Mouse (Mus musculus): ENCODE measurements around the gene Thsd4. TPM values are rescaled to one million over a fixed set of nuclear protein-coding genes. Genes with fewer than 3 reads are reported as not detected.

The Thsd4 gene
- polyA plus RNA-seq, 1 experiment from 2014 or later = 9.4 TPM

DNA sequence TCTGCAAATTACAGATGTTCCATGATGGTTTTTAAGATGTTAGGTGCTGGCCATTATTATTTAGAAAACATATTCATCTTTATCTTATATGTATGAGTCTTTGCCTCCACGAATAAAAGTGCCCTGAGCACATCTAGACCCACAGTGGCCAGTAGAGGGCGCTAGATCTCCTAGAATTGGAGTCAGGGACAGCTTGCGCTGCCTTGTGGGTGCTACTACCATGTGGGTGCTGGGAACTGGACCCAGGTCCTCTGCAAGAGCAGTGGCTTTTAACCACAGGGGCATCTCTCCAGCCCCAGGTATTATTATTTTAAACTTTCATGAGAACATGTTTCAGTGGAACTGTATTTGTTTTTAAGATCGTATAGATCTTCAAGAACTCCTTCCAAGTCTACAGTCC lies 469.4 kb downstream of the Thsd4 start:
- Histone ChIP-seq H3K36me3 (replicated peaks) (no peaks in the 10 kb centered on the region), H3K4me2 (no peak overlapping the region), H3K27ac (no peak overlapping the region), H3K27me3 (no peaks in the 10 kb centered on the region), H3K4me1 (no peaks in the 10 kb centered on the region), H3K9ac (no peak overlapping the region), H3K9me3 (no peaks in the 10 kb centered on the region), H3K4me3 (replicated peaks) (no peak overlapping the region)
- WGBS = 77% methylated on average over 4 of the region's 4 CpGs
- no peak for ATAC-seq (ENCODE audit: low FRiP score)

DNA sequence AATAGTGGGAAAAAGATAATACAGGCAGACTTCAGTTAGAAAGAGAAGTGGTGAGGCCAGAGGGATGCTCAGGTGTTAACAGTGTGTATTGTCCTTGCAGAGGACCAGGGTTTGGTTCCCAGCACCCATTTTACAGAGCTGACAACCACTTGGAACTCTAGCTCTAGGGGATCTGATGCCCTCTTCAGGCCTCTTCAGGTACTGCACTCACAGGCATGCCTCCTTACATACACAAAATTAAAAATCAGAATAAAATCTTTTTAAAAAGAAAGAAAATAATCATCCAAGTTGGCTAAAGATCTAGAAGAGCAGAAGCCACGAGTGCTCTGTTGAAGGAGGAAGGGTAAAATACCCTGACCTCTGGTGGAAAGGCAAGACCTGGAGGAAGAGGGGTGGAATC lies 478.7 kb downstream of the Thsd4 start:
- no peak overlapping the region for H3K4me2 ChIP-seq
- peaks cover 4% of the 10 kb centered on the region; the same call in 1 of the 2 replicates for H3K9me3 ChIP-seq
- H3K27me3 ChIP-seq = no peaks in the 10 kb centered on the region
- H3K9ac ChIP-seq = no peak overlapping the region
- ATAC-seq (ENCODE audit: low FRiP score) = no peak
- no peak overlapping the region for H3K27ac ChIP-seq
- H3K36me3 ChIP-seq (replicated peaks) = no peaks in the 10 kb centered on the region
- no peak overlapping the region for H3K4me3 ChIP-seq (replicated peaks)
- 77% methylated on average over 1 of the region's 1 CpGs for WGBS
- H3K4me1 ChIP-seq = no peaks in the 10 kb centered on the region

DNA sequence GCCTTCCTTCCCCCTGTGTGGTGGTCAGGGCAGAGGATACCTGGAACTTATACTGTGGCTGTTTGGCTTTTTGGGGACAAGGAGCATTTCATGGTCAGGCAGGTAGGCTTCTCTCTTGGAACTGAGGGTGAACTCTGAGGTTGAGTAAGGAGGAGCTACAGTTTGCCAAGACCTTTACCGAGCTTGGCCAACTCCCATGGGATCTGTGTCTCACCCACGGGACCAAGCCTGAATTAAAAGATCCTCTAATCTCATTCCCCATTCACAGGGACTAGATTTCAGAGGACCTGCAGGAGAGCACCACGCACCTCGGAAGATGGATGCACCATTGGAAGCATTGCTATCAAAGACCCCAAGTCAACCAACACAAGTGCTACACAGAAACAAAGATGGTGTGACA lies 487.0 kb downstream of the Thsd4 start:
- 85% methylated on average over 4 of the region's 4 CpGs for WGBS
- H3K4me1 ChIP-seq = no peaks in the 10 kb centered on the region
- H3K36me3 ChIP-seq (replicated peaks) = no peaks in the 10 kb centered on the region
- H3K9me3 ChIP-seq = no peaks in the 10 kb centered on the region
- H3K9ac ChIP-seq = no peak overlapping the region
- no peak for ATAC-seq (ENCODE audit: low FRiP score)
- H3K4me3 ChIP-seq (replicated peaks) = no peak overlapping the region
- no peak overlapping the region for H3K27ac ChIP-seq
- H3K4me2 ChIP-seq = no peak overlapping the region
- H3K27me3 ChIP-seq = no peaks in the 10 kb centered on the region

DNA sequence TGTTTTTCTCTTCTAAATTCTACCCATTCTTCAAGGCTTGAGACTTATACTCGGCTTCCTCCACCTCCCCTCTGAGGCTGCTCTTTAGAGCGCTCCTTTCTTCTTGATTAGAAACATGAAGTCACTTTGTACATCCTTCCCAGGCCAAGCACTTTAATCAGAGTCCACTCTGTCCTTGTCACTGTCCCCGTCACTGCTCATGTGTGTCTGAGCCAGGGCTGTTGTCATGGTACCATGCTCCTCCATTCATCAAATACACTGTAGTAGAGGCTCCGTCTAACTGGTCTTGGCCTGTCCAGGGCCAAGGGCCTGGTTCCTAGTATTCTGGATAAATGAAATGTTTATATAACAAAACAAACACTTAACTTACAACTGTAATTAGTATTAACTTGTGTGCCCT lies 494.6 kb downstream of the Thsd4 start:
- H3K27me3 ChIP-seq = no peaks in the 10 kb centered on the region
- 86% methylated on average over 4 of the region's 4 CpGs for WGBS
- peaks cover 20% of the 10 kb centered on the region for H3K4me1 ChIP-seq
- H3K27ac ChIP-seq = no peak overlapping the region
- H3K9me3 ChIP-seq = no peaks in the 10 kb centered on the region
- H3K9ac ChIP-seq = no peak overlapping the region
- no peak overlapping the region for H3K4me2 ChIP-seq
- no peaks in the 10 kb centered on the region for H3K36me3 ChIP-seq (replicated peaks)
- ATAC-seq (ENCODE audit: low FRiP score) = no peak
- no peak overlapping the region for H3K4me3 ChIP-seq (replicated peaks)

DNA sequence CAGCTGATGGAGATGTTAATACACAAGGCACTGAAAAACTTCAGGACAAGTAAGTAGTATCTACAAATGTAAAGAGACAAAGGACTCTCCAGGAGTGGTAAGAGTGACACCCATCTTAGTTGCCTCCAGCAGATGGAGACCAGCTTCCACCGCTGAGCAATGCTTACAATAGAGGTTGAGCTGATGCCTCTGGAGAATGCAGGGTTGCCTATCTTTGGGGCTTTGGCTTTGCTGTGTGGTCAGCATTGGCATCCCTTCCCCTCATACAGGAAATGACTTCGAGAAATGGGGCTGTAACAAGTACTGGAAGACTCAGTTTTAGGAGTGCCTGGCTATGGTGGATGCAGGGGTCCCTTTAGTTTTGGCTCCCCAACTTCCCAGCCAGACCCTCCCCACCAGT lies 495.1 kb downstream of the Thsd4 start:
- Histone ChIP-seq H3K27ac (no peak overlapping the region), H3K4me1 (peaks cover 20% of the 10 kb centered on the region), H3K27me3 (no peaks in the 10 kb centered on the region), H3K4me3 (replicated peaks) (no peak overlapping the region), H3K4me2 (no peak overlapping the region), H3K9ac (no peak overlapping the region), H3K9me3 (no peaks in the 10 kb centered on the region), H3K36me3 (replicated peaks) (no peaks in the 10 kb centered on the region)
- ATAC-seq (ENCODE audit: low FRiP score) = no peak
- 100% methylated on average over 2 of the region's 2 CpGs for WGBS

DNA sequence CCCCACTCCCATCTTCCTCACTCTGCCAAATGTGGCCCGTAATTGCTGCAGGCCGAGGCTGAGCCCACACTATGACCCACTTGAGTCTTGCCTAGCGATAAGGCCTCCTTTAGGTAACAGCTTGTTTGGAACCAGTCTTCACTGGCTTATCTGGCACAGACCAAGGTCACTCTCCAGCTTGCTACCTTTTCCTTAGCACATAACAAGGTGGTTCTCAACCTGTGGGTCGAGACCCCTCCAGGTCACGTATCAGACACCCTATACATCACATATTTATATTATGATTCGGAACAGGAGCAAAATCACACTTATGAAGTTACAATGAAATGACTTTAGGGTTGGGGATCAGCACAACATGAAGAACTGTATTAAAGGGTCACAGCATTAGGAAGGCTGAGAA lies 495.9 kb downstream of the Thsd4 start:
- Histone ChIP-seq H3K36me3 (replicated peaks) (no peaks in the 10 kb centered on the region), H3K4me1 (peaks cover 20% of the 10 kb centered on the region), H3K9me3 (no peaks in the 10 kb centered on the region), H3K9ac (no peak overlapping the region), H3K27ac (no peak overlapping the region), H3K4me3 (replicated peaks) (no peak overlapping the region), H3K27me3 (no peaks in the 10 kb centered on the region), H3K4me2 (no peak overlapping the region)
- ATAC-seq (ENCODE audit: low FRiP score) = no peak
- 92% methylated on average over 6 of the region's 6 CpGs for WGBS

DNA sequence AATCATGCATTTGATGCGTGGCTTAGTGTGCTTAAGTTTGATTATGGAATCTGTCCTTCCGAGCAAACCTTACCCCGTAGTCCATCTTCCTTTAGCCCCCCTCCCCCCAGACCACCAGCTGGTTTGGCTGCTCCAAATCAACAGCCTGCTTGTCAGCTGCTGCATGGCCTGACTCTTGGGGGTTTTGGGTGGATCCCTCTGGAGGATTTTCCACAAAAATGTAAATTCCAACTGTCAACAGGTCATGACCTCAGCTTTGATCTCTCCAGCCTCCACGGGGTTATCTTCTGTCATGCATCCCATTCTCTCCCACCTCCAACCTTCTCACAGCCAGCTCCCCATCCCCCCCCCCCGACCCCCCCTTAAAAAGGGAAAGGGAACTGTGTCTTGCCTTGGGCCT lies 496.9 kb downstream of the Thsd4 start:
- no peaks in the 10 kb centered on the region for H3K27me3 ChIP-seq
- no peak overlapping the region for H3K4me3 ChIP-seq (replicated peaks)
- no peak overlapping the region for H3K27ac ChIP-seq
- no peaks in the 10 kb centered on the region for H3K9me3 ChIP-seq
- H3K4me1 ChIP-seq = peaks cover 20% of the 10 kb centered on the region
- 10% methylated on average over 4 of the region's 5 CpGs for WGBS
- H3K4me2 ChIP-seq = no peak overlapping the region
- ATAC-seq (ENCODE audit: low FRiP score) = no peak
- no peak overlapping the region for H3K9ac ChIP-seq
- H3K36me3 ChIP-seq (replicated peaks) = no peaks in the 10 kb centered on the region

DNA sequence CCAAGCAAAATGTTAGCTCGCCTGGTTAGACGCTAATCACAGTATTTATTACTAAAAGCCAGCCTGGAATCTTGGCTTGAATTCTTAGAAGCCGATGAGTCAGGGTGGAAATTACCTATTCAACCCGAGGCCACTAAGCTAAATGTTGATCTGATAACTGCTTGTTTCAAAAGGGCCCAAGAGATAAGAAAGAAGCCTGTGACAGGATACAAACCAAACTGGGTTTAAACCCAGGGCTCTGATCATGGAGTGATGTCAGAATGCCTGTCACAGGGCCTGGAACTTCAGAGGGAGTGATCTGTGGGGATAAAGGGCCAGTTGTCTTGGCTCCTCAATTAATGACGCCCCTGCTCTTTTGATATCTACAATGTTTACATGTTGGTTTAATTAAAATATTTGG lies 497.3 kb downstream of the Thsd4 start:
- Histone ChIP-seq H3K27me3 (no peaks in the 10 kb centered on the region), H3K9ac (no peak overlapping the region), H3K36me3 (replicated peaks) (no peaks in the 10 kb centered on the region), H3K4me2 (no peak overlapping the region), H3K4me1 (peaks cover 20% of the 10 kb centered on the region), H3K9me3 (no peaks in the 10 kb centered on the region), H3K4me3 (replicated peaks) (no peak overlapping the region), H3K27ac (no peak overlapping the region)
- WGBS = 30% methylated on average over 5 of the region's 5 CpGs
- ATAC-seq (ENCODE audit: low FRiP score) = no peak

DNA sequence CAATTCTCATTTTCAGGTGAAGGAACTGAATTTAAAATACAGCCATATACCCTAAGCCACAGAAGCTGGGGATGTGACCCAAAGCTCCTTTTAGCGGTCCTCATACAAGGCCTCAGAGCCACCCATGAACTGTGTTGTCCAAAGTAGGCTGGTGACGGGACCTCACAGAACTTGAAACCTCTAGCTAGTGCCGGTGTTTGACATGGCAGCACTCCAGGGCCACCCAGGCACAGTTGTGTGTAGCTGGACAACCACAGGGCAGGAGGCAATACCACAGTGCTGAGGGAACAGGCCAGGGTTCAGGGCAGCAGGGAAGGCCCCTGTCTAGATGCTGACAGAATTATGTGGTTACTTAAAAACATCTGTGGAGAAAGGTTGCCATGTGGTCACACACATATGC lies 499.5 kb downstream of the Thsd4 start:
- Histone ChIP-seq H3K36me3 (replicated peaks) (no peaks in the 10 kb centered on the region), H3K4me3 (replicated peaks) (no peak overlapping the region), H3K4me1 (peaks cover 16% of the 10 kb centered on the region), H3K27ac (no peak overlapping the region), H3K9ac (no peak overlapping the region), H3K27me3 (no peaks in the 10 kb centered on the region), H3K4me2 (no peak overlapping the region), H3K9me3 (no peaks in the 10 kb centered on the region)
- WGBS = 90% methylated on average over 3 of the region's 3 CpGs
- ATAC-seq (ENCODE audit: low FRiP score) = no peak

DNA sequence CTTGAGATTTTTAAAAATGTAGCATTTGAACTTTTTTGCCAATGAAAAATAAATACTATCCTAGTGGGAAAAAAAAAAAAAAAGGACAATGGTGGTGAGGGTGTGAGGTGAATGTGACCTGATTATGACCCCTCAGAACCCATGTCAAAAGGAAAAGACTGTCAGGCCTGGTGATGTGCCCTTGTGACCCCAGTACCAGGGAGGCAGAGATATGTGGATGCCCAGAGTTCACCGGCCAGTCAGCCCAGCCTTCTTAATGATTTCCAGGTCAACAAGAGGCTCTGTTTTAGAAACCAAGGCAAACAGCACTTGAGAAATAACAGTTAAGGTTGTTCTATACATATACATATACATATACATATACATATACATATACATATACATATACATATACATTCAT lies 501.4 kb downstream of the Thsd4 start:
- no peaks in the 10 kb centered on the region for H3K27me3 ChIP-seq
- peaks cover 12% of the 10 kb centered on the region for H3K4me1 ChIP-seq
- H3K4me2 ChIP-seq = no peak overlapping the region
- no peak for ATAC-seq (ENCODE audit: low FRiP score)
- 78% methylated on average over 1 of the region's 1 CpGs for WGBS
- no peaks in the 10 kb centered on the region for H3K9me3 ChIP-seq
- no peak overlapping the region for H3K4me3 ChIP-seq (replicated peaks)
- H3K9ac ChIP-seq = no peak overlapping the region
- H3K36me3 ChIP-seq (replicated peaks) = no peaks in the 10 kb centered on the region
- no peak overlapping the region for H3K27ac ChIP-seq

DNA sequence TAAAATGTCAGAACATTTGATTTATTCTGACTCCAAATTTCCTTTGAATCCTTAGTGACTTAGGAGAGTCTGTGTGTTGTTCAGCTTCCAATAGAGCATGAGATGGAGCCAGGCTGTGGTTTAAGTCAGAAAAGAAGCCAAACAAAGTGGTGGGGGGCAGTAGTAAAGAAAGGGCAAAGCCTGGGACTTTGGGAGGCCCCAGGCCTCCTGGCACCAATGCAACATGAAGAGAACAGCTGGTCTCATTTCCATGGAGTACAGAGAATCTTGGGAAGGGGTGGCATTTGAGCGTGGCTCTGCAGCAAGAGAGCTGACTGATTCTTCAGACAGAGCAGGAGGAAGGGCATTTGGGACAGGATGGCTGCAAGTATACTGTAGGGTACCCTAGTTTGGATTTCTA lies 511.6 kb downstream of the Thsd4 start:
- 74% methylated on average over 1 of the region's 1 CpGs for WGBS
- no peaks in the 10 kb centered on the region for H3K9me3 ChIP-seq
- no peaks in the 10 kb centered on the region for H3K27me3 ChIP-seq
- no peak overlapping the region for H3K4me2 ChIP-seq
- peaks cover 3% of the 10 kb centered on the region; the same call in 1 of the 2 replicates for H3K4me1 ChIP-seq
- ATAC-seq (ENCODE audit: low FRiP score) = no peak
- no peak overlapping the region for H3K9ac ChIP-seq
- H3K27ac ChIP-seq = no peak overlapping the region
- H3K4me3 ChIP-seq (replicated peaks) = no peak overlapping the region
- H3K36me3 ChIP-seq (replicated peaks) = no peaks in the 10 kb centered on the region

DNA sequence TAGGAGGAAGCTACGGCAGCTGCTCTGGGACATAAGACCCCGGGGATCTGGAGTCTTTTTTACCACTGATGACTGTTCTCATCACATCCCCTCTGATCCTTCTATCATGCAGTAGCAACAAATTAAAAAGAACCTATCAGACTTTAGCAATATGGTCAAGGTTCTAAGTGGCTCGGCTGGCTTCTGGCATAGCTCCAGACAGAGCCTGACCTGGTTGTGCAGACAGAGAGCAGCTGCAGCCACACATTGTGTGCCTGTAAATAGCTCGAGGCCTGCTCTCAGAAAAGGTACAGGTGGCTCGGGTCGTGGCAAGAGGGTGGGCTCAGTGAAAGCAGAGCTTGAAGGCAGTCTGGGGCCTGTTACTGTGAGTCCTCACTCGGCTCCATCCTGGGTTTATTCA lies 512.9 kb downstream of the Thsd4 start:
- Histone ChIP-seq H3K4me3 (replicated peaks) (no peak overlapping the region), H3K27ac (no peak overlapping the region), H3K36me3 (replicated peaks) (no peaks in the 10 kb centered on the region), H3K4me1 (peaks cover 3% of the 10 kb centered on the region; the same call in 1 of the 2 replicates), H3K27me3 (no peaks in the 10 kb centered on the region), H3K9me3 (no peaks in the 10 kb centered on the region), H3K9ac (no peak overlapping the region), H3K4me2 (no peak overlapping the region)
- 65% methylated on average over 7 of the region's 7 CpGs for WGBS
- no peak for ATAC-seq (ENCODE audit: low FRiP score)

DNA sequence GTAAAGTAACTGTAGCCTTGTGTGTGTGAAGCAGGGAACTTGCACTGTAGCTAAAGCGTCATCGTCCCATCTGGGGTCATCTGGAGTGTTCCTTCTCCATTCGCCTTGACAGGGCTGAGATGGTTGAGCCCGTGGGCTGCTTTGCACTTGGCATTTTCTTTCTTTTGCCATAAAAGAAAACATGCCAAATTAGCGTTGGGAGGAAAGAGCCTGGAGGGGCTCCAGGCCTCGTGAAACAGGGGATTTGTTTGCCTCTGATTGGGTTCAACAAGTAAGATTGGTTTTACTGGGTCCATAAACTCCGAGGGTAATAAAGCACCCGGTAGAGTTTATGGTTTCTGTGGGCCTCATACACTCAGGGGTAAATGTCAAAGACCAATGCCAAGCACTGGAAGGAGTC lies 519.5 kb downstream of the Thsd4 start:
- H3K27ac ChIP-seq = no peak overlapping the region
- no peak overlapping the region for H3K4me3 ChIP-seq (replicated peaks)
- no peaks in the 10 kb centered on the region for H3K36me3 ChIP-seq (replicated peaks)
- no peaks in the 10 kb centered on the region for H3K9me3 ChIP-seq
- H3K9ac ChIP-seq = no peak overlapping the region
- ATAC-seq (ENCODE audit: low FRiP score) = no peak
- H3K27me3 ChIP-seq = no peaks in the 10 kb centered on the region
- H3K4me2 ChIP-seq = no peak overlapping the region
- 85% methylated on average over 8 of the region's 8 CpGs for WGBS
- H3K4me1 ChIP-seq = no peaks in the 10 kb centered on the region

DNA sequence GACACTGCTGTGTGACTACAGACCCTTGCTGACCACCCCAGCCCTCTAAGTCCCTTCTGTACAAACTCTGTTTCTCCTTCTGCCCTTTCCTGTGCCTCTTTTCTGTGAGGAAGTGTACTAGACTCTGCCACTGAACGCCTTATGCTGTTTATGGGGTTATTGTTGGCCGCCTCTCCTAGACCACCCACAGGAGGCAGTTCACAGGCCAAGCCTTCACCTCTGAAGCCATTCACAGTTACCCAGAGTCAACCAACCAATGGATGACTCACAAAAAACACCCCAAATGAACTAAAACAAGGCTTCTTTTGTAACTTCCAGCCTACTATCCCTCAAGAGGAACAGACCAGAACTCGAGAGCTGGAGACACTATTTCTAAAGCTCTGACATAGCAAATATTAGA lies 520.4 kb downstream of the Thsd4 start:
- Histone ChIP-seq H3K27ac (no peak overlapping the region), H3K4me2 (no peak overlapping the region), H3K36me3 (replicated peaks) (no peaks in the 10 kb centered on the region), H3K27me3 (no peaks in the 10 kb centered on the region), H3K4me1 (no peaks in the 10 kb centered on the region), H3K4me3 (replicated peaks) (no peak overlapping the region), H3K9me3 (no peaks in the 10 kb centered on the region), H3K9ac (no peak overlapping the region)
- no peak for ATAC-seq (ENCODE audit: low FRiP score)
- 83% methylated on average over 3 of the region's 3 CpGs for WGBS

Measured in forebrain, embryonic 12.5 days (tissue).